Mouse (Mus musculus) thymus, postnatal 0 days (tissue): ENCODE data around the gene 2010300C02Rik. TPM values are rescaled to one million over a fixed set of nuclear protein-coding genes. Genes with fewer than 3 reads are reported as not detected.
"Not testable (repeated sequence)": the region's sequence is repeated elsewhere in the genome, so short reads cannot be mapped to it uniquely, and the experiment has no call there.

Source experiments
- DNase-seq: peaks from one replicate; pipeline ENCODE4 v3.0.0-alpha.2; 2015; ENCODE audit warnings: low spot score
- polyA plus RNA-seq: library from polyadenylated mRNA; unstranded; fragments of >200 nt; fragmentation: Nextera tagmentation; extraction: Ambion mirVana; gene quantifications from 2 replicates; pipeline ENCODE4 v1.2.1, GENCODE M21; 2015

Gene 2010300C02Rik
- 10.7 and 12.5 TPM in 2 replicates for polyA plus RNA-seq

DNA sequence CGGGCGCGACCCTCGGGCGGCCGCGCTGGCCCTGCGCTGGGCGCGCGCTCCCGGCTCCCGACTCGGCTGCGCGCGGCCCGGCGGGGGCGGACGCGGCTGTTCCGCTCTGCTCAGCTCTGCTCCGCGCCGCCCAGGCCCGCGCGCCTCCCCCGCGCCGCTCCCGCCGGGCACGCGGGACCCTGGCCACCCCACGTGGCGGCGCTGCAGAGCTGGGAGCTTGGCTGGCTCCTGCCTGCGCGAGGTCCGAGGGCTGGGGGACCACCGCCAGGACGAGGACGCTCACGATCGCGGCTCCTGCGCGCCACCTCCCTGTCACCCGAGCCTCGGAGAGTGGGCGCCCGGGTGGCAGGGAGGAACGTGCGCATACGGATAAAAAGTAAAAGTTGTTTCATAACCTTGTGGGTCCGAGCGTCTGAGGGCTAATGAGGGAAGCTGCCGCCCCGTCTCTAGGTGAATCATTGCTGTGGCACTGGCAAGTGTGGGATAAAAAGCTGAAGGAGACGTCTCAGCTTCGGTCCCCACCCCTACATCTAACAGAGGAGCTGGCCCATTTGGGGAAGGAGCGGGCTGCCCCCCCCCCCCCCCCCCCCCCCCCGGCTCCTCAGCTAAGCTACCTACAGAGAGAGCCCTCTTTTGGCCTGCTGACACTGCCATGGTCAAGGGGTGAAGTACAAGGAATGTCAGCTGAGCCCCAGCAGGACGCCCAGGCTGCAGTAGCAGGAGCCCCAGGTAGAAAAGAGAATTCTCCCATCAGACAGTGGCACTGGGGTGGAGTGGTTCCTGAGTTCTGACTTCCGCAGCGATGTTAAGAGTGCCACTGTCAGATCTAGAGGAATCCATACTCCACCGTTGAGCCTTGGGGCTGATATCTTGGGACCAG, at the start of gene 2010300C02Rik:
TSS of gene 2010300C02Rik (minus strand) at position 325 of the 880 bp plus-strand sequence.
- peak; percentile 41 for DNase-seq

- DNase-seq, result peak; percentile 2
Observed at GRCm38 (mm10) chr1:37759407-37759806, 39.5 kb upstream of the 2010300C02Rik start.

GRCm38 (mm10) chr1:37744650-37745259, 24.9 kb upstream of the 2010300C02Rik start:
- DNase-seq, result no peak

DNA sequence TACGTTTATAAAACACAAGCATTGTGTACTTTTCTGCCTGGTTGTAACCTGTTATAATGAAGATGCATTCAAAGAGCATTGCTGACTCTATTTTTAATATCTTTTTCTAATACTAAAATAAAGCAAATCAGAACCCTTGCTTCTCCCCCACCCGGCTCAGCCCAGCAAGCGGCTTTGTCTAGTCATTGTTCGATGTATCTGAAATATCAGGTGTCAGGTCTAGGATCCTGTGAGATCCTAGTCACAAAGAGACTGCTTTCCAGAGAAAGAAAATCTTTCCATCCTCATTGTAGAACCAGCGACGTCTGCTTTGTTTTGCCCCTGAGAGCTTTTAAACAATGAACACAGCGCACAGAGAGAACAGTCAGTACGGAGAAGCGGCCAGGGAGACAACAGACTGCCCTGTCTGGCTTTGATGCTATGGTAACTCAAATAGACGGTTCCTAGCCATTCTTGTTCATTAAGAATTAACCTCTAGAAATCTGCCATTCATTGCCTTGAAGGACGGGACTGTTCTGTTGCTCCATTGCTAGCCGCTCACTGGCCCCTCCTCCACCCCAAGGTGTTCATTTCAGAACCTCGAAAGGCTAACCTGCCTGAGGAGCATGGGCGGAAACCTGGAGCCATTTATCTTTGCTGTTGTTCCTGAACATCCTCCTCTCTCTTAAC, 22.9 kb upstream of the 2010300C02Rik start:
- no peak for DNase-seq

DNA sequence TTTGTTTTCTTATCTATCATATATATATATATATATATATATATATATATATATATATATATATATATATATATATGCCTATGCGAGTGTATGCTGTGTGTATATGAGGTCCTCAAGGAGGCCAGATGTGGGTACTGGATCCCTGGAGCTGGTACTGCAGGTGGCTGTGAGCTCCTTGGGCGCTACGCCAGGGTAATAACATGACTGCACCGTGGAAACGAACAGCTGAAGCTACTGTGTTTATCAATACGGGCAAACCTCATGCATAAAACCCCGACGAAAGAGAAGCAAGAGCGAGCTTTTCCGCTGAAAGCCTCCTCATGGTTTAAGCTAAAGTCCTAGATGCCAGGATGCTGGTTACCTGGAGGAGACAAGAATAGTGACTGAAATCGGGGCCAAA, 22.2 kb upstream of the 2010300C02Rik start:
- no peak for DNase-seq

DNA sequence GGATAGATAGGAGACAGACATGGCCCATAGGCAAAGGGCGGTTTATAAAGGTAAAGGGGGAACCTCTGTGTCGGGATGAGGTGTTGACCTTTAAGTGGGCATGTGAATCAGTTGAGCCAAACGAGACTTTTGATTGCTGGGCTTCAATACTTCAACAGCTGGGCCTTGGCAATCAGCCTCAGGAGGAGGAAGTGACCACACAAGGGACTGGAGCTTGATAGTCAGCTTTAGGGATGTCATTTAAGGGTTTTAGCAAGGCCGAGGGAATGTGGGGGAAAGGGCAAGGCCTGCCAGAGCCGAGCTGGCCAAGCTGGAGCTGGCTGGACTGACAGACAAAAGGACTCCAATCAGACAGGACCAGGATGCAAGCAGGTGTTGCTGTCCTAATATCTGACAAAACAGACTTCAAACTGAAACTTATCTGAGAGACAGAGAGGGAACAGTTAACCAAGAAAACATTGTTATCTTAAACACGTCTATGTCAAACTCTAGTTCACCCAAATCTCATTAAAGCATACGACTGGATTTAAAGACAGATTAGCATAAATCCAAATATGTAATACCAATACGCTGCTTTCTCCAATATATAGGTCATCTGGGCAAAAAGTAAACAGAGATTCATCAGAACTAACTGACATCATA, 20.4 kb upstream of the 2010300C02Rik start:
- no peak for DNase-seq

DNA sequence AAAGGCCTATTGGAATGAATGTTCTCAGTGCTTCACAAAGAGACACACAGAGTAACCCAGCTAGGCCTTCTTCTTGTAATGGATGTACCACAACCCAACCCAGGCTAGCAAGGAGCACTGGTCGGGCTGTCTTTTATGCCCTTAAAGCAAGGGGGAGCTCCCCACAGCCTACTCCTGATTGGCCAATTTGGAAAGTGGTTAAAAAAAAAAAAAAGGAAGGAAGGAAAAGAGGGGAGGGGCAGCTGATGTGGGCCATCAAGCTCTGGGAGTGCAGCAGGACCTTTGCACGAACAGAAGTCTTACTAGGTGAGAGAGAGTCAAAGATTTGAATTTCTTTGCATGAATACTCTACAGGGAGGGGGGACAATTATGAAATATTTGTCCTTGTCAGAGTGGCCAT, 19.0 kb upstream of the 2010300C02Rik start:
- DNase-seq, result no peak

GRCm38 (mm10) chr1:37737045-37737444, 17.2 kb upstream of the 2010300C02Rik start:
- DNase-seq, result no peak

GRCm38 (mm10) chr1:37735932-37736331, 16.0 kb upstream of the 2010300C02Rik start:
- DNase-seq, result no peak

DNA sequence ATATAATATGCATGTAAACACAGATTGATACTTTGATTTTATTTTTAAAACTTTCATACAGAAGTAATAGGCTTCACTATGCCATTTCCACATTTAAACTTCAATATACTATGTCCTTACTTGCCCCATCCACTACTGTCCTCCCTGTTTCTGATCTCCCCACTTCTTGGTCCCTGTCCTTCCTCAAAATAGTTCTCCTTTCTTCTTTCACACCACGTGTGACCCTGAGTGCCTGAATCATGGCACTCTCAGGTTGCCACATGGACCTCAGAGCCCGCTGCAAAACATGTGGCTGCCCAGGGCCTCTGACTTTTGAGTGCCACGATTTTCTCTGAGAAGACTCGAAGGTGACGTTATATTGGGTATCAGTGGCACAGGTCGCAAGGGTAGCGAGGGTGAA, 15.0 kb upstream of the 2010300C02Rik start:
- no peak for DNase-seq

DNA sequence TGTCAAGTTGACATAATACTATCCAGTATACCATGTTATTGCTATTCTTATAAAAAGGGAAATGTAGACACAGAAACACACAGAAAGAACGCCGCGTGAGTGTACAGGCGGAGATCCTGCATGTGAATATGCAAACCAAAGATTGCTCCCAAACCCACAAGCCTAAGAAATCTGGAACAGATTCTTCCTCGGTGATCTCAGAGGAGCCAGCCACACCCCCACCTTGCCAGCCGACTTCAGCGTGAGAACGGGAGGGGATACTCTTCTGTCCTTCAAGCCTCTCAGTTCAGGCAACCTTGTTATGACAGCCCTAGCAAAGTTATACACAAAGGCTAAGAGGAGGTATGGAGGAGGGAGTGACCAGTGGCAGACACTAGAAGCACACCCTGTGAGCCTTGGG, 9.5 kb upstream of the 2010300C02Rik start:
- no peak for DNase-seq

DNA sequence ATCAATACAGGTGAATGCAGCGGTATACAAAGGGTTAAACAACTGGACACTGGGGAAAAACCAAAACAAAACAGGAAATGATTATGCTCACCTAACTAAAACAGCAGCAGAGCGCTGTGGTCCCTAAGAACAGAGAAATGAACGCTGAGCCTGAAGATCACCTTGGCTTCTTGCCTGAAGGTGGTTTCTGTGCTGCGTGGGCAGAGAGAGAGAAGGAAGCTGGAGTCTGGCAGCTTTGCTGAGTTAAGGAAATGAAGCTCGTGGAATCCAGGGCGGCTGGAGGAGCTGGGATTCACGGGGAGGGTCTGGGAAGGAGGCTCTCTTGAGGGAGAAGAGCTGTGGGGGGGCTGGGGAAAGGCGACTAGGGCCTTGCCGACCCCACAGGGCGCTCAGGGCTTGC, 8.2 kb upstream of the 2010300C02Rik start:
- no peak for DNase-seq

- DNase-seq, result no peak
Observed at GRCm38 (mm10) chr1:37727186-37727585, 7.3 kb upstream of the 2010300C02Rik start.

DNA sequence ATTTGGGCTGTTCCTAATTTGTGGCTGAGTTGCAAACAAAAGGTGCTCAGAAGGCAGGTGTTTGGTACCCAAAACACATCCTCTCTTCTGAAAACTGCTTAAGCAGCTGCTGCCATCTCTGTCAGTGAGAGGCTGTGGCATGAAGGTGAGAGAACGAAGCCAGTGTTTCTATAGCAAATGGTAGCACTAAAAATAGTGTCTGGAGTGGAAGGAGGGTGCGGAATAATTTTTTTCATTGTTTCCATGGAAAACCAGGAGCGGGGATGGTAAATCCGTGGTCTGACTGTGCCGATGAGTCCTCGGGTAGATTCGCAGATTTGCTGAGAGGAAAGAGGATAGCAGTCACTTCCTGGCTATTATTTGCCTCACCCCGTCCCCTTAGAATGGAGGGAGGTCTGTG, 6.5 kb upstream of the 2010300C02Rik start:
- DNase-seq, result no peak

- DNase-seq, result no peak
Observed at GRCm38 (mm10) chr1:37725880-37726279, 6.0 kb upstream of the 2010300C02Rik start.

- DNase-seq, result no peak
Observed at GRCm38 (mm10) chr1:37721092-37721491, 1.2 kb upstream of the 2010300C02Rik start.

DNA sequence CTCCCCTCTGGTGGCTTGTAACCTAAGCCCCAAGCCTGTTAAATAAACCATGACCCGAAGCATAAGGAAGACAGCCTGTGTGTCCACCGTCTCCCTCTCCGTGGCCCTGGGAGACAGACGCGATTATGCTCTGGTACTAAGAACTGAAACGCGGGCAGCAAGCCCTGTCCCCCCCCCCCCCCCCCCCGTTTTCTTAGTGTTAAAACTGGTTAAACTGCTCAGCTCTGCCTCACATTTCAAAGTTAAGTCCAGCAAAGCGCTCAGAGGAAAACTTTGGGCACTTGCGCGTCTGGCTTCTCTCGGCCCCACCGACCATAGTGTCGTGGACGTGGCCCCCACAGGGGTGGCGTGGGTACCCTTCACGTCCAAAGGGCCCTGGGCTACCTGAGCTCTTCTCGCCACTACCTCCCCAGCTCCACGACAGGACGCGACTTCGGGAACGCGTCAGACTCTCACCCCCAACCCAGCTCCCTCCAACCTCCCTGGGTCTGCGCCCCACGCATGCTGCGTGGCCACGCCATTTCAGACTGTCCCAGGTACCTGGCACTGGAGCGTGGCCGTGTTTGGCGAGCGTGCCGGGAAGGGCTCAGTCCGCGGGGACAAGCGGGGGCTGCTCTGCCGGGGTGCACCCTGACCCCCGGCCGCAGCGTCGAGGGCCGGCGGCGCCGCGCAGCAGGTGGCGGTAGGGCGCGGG, 708 bp downstream of the 2010300C02Rik start:
- no peak for DNase-seq

DNA sequence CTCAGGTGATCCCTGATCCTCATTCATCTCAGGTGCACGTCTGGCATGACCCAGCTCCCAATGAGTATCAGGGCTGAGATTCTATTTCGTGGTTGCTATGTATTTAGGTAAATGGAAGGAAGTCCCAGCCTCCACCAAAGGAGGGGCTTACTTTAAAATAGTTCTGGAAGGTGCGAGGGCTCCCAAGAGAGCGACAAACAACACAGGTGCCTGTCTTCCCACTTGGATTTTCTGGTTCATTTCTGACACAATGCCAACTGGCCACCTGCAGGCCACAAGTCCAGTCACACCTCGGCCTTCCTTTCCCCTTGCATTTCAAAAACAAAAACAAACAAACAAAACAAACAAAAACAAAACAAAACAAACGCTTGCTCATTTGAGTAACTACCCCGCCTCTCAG, 1.4 kb downstream of the 2010300C02Rik start:
- no peak for DNase-seq

DNA sequence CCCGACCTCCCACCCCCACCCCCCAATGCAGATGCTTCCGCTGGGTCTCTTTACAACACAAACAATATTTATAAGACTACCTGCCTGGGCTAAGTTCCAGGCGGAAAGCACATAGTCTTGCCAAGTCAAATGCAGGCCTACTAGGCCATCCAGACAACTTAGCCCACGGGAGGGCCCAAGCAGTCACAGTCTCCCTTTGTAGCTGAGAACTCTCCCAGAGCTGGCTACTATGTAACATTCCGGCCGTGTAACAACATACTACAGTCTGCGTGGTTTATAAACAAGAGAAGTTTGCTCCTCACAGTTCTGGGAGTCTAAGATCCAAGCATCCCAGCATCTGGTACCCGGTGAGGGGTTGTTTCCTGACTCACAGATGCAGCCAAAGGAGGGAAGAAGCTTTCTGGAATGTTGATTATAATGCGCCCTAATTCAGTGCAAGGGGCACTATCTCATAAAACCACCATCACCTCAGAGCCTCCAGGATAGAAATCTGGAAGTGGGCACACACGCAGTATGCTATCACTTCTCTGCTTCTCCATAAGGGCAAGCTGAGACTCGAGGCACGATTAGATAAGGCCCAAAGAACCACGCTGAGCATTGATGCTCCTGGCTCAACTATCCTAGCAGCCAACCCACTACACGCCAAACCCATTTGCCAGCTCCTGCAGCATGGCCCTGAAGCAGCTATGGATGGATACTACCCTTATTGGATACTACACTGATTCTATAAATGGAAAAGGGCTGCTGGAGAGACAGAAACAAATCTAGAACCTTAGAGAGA, 2.3 kb downstream of the 2010300C02Rik start:
- no peak for DNase-seq

- DNase-seq, result not testable (repeated sequence)
Observed at GRCm38 (mm10) chr1:37712357-37712737, 7.5 kb downstream of the 2010300C02Rik start.
